Mouse (Mus musculus): ENCODE data around the gene Skint4. TPM values are rescaled to one million over a fixed set of nuclear protein-coding genes. Genes with fewer than 3 reads are reported as not detected.

Gene Skint4
- polyA plus RNA-seq (2015; fragmentation: Nextera tagmentation; extraction: Ambion mirVana): not detected in 2 replicates

DNA sequence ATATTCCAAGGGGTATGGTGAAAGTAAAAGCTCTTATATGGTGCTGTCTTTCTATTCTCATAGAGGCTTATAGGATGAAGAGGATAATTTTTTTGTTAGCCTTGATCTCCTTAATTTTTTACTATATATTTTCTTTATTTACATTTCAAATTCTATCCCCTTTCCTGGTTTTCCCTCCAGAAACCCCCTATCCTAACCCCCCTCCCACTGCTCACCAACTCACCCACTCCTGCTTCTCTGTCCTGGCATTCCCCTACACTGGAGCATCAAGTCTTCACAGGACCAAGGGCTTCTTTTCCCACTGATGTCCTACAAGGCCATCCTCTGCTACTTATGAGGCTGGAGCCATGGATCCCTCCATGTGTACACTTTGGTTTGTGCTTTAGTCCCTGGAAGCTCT, at the start of gene Skint4:
Gene Skint4, plus strand, starts transcription at position 301 of the 400 bp plus-strand sequence.
- Histone ChIP-seq H3K9me3 (ENCODE audit: control insufficient read depth, low read length) (0 out of 2 replicates have a peak, but pooled peaks cover 2% of the 10 kb centered on the region), H3K9ac (ENCODE audit: low read depth, low read length) (no peak within 1 kb of the TSS), H3K27me3 (replicated peaks; ENCODE audit: control insufficient read depth, insufficient read depth, low read length) (no peaks in the 10 kb centered on the region), H3K4me3 (ENCODE audit: low read length) (no peak within 1 kb of the TSS), H3K4me2 (ENCODE audit: low read length) (no peak within 1 kb of the TSS), H3K36me3 (ENCODE audit: control insufficient read depth, insufficient read depth, low read length) (no peaks in the 10 kb centered on the region), H3K27ac (ENCODE audit: low read depth, low read length) (no peak within 1 kb of the TSS), H3K4me1 (ENCODE audit: control insufficient read depth, insufficient read depth, low read depth, low read length) (no peaks in the 10 kb centered on the region)
- ATAC-seq: no peak

Other genes with a start within 250 kb of the Skint4 start
- not detected in 2 replicates for gene Slc5a9, start 169.1 kb upstream of the Skint4 start, polyA plus RNA-seq (2015; fragmentation: Nextera tagmentation; extraction: Ambion mirVana)
- not detected in 2 replicates for gene Skint8, start 152.6 kb upstream of the Skint4 start, polyA plus RNA-seq (2015; fragmentation: Nextera tagmentation; extraction: Ambion mirVana)
- gene Skint7, start 99.1 kb upstream of the Skint4 start, polyA plus RNA-seq (2015; fragmentation: Nextera tagmentation; extraction: Ambion mirVana): not detected in 2 replicates
- not detected in 2 replicates for gene Skint1, start 65.7 kb upstream of the Skint4 start, polyA plus RNA-seq (2015; fragmentation: Nextera tagmentation; extraction: Ambion mirVana)
- gene Skint3, start 160.2 kb downstream of the Skint4 start, polyA plus RNA-seq (2015; fragmentation: Nextera tagmentation; extraction: Ambion mirVana): not detected in 2 replicates